Mouse (Mus musculus) hindbrain, embryonic 16.5 days (tissue): ENCODE results near the gene Aco2. TPM values are rescaled to one million over a fixed set of nuclear protein-coding genes. Genes with fewer than 3 reads are reported as not detected.

ENCODE experiments used
- ATAC-seq: fragments of 200-750 bp; cut with Nextera tagmentation; 2 replicates; pipeline ENCODE4 v1.8.0; 2017; ENCODE audit warnings: moderate TSS enrichment, moderate library complexity
- H3K27ac ChIP-seq: fragments of 300-500 bp; sonication (generic); 2 replicates; pipeline ENCODE4 v1.5.1; 2014; ENCODE audit warnings: low read depth, mild to moderate bottlenecking, control low read depth, low read length, moderate library complexity
- H3K27me3 ChIP-seq: fragments of 300-500 bp; sonication (generic); replicated peaks from 2 replicates; pipeline ENCODE4 v1.6.1; 2014; ENCODE audit warnings: low read length; ENCODE audit not compliant: control insufficient read depth, insufficient read depth
- H3K36me3 ChIP-seq: fragments of 300-500 bp; sonication (generic); 2 replicates; pipeline ENCODE4 v1.6.1; 2014; ENCODE audit warnings: mild to moderate bottlenecking, low read length, moderate library complexity, mixed read lengths; ENCODE audit not compliant: control insufficient read depth, insufficient read depth
- H3K4me1 ChIP-seq: fragments of 300-500 bp; sonication (generic); 2 replicates; pipeline ENCODE4 v1.6.1; 2014; ENCODE audit warnings: low read depth, low read length; ENCODE audit not compliant: control insufficient read depth, insufficient read depth
- H3K4me2 ChIP-seq: fragments of 300-500 bp; sonication (generic); 2 replicates; pipeline ENCODE4 v1.6.1; 2014; ENCODE audit warnings: mild to moderate bottlenecking, low read length, control low read depth, moderate library complexity
- H3K4me3 ChIP-seq: fragments of 300-500 bp; sonication (generic); 2 replicates; pipeline ENCODE4 v1.5.1; 2014; ENCODE audit warnings: mild to moderate bottlenecking, low read length, control low read depth, moderate library complexity
- H3K9ac ChIP-seq: fragments of 300-500 bp; sonication (generic); 2 replicates; pipeline ENCODE4 v1.6.1; 2014; ENCODE audit warnings: low read depth, mild to moderate bottlenecking, control low read depth, low read length, moderate library complexity
- H3K9me3 ChIP-seq: fragments of 300-500 bp; sonication (generic); 2 replicates; pipeline ENCODE4 v1.6.1; 2014; ENCODE audit warnings: mild to moderate bottlenecking, low read length, moderate library complexity; ENCODE audit not compliant: control insufficient read depth
- WGBS: fragments of 180-500 bp; shearing (Covaris S2); extraction: QIAGEN DNeasy Blood & Tissue Kit; methylation state at CpG from one replicate; pipeline ENCODE4 v1.1.7; 2014; 5-methylcytosine and 5-hydroxymethylcytosine counted together
- polyA plus RNA-seq: library from polyadenylated mRNA; unstranded; fragments of >200 nt; fragmentation: Nextera tagmentation; extraction: Ambion mirVana; gene quantifications from 2 replicates; pipeline ENCODE4 v1.2.1, GENCODE M21; 2015

Aco2 gene
- polyA plus RNA-seq, 1 experiment from 2014 or later: 346 TPM

DNA sequence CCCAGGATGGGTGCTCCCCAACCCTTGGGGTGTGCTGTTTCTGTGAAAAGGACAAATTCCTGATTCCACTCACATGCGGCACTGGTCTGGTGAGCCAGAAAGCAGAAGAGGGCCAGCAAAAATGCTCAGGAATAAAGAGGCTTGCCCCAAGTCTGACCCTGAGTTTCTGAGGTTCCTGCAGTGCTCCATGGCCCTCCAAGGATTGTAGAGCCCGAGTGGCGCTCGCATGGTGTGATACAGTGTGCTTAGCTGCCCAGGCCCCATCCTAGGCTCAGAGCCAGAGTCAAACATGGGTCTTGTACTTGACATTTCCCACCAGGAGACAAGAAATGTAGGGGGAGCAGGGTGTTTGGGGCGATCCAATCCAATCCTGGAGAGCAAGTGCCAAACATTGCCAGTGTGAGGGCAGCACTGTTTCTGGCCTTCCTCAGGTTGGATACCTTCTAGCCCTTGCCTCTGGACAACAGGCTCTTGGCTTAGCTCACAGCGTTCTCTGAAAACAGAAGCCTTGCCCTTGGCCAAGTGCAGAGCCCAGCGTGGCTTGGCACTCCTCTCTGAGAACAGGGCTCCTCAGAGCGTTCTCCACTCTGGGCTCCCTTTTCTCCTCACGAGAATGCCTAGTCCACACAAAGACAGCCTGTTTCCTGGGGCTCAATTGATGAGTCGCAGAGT lies 48.6 kb downstream of the Aco2 start:
- no peak overlapping the region for H3K4me3 ChIP-seq
- peaks cover 34% of the 10 kb centered on the region for H3K4me1 ChIP-seq
- 73% methylated on average over 10 of the region's 10 CpGs for WGBS
- H3K36me3 ChIP-seq: peaks cover 9% of the 10 kb centered on the region
- peak overlapping the region; percentile 67 for H3K27ac ChIP-seq
- H3K4me2 ChIP-seq: no peak overlapping the region
- H3K9me3 ChIP-seq: no peaks in the 10 kb centered on the region
- no peaks in the 10 kb centered on the region for H3K27me3 ChIP-seq
- ATAC-seq: peak; percentile 68
- no peak overlapping the region; the same call in 1 of the 2 replicates for H3K9ac ChIP-seq

DNA sequence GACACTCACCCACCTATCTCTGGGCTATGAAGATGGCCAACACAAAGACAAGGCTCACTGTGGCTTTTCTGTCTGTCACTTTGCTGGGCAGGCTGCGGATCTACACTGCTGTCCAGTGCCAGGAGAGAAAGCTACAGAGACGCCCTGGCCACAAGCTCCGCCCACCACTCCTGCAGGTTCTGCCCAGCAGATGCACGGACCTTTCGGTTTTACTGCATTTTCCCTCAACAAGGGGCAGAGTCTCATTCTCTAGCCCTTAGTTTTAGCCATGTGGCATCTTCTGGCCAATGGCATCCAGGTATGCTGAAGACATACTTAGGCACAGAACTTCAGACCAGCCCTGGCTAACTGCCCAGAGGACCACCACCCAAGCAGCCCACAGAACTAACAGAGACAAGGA lies 49.1 kb downstream of the Aco2 start:
- 59% methylated on average over 5 of the region's 5 CpGs for WGBS
- H3K4me1 ChIP-seq: peaks cover 34% of the 10 kb centered on the region
- H3K4me2 ChIP-seq: no peak overlapping the region
- no peak overlapping the region; the same call in 1 of the 2 replicates for H3K9ac ChIP-seq
- H3K36me3 ChIP-seq: 0 out of 2 replicates have a peak, but pooled peaks cover 4% of the 10 kb centered on the region
- no peak for ATAC-seq
- no peaks in the 10 kb centered on the region for H3K9me3 ChIP-seq
- H3K27ac ChIP-seq: peak overlapping the region; percentile 67
- H3K27me3 ChIP-seq: no peaks in the 10 kb centered on the region
- no peak overlapping the region for H3K4me3 ChIP-seq

DNA sequence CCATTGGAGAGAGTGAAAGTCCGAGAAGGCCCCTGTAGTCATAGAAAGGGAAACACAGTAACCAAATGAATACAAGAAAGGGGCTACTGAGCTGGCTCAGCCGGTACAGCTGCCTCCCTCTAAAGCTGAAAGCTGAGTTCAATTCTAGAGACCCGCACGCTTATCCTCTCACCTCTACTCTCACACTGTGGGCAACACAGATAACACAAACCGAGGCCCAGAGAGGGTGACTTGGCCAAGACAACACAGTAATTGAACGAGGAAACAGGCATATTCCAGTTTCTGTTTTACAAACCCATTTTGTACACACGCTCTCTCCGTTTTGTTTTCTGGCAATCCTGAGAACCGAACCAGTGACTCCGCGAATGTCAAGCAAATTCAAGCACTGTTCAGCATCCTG lies 52.8 kb downstream of the Aco2 start:
- Histone ChIP-seq H3K4me2 (peak overlapping the region; percentile 95), H3K27me3 (no peaks in the 10 kb centered on the region), H3K36me3 (no peaks in the 10 kb centered on the region), H3K9me3 (no peaks in the 10 kb centered on the region), H3K9ac (0 out of 2 replicates have a peak overlapping the region, but pooled peaks have one; percentile 81), H3K27ac (no peak overlapping the region), H3K4me3 (peak overlapping the region; percentile 82), H3K4me1 (peaks cover 35% of the 10 kb centered on the region)
- 83% methylated on average over 11 of the region's 11 CpGs for WGBS
- no peak for ATAC-seq

DNA sequence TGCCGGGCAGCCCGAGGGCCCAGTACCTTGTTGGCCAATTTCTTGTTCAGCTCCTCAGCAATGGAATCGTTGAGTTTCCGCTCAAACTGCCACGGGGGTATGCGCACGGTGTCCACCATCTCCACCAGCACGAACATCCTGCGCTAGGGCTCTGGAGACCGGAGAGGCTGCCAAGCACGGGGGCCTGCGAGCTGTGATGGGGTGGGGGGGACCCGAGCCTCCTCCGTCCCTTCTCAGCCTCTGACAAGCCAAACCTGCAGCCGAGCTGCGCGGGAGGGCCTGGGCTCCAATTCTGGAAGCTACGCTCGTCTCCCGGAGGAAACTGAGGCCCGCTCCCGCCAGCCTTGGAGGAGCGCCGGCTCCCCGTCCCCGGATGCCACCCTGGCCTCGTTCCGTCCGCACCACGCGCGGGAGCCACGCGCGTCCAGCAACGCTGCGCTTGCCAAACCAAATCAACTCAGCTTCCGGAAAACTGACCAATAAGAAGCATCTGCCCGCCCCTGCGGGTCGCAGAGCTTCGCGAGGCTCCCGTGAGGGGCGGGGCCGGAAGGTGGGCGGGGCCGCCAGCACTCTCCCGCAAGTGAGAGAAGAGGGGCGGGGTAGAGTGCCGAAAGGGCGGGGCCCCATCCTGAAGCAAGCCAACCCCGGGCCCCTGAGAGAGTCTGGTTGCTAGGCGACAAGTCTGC lies 53.8 kb downstream of the Aco2 start, which contains the start of gene Polr3h:
TSS of gene Polr3h (minus strand) at position 481 of the 686 bp plus-strand sequence.
- H3K36me3 ChIP-seq: no peaks in the 10 kb centered on the region
- peak within 1 kb of the TSS; percentile 82 for H3K4me3 ChIP-seq
- H3K27ac ChIP-seq: peak within 1 kb of the TSS; percentile 87
- H3K9ac ChIP-seq: peak within 1 kb of the TSS; percentile 81
- H3K4me1 ChIP-seq: peaks cover 31% of the 10 kb centered on the region
- WGBS: 1% methylated on average over 49 of the region's 54 CpGs
- H3K9me3 ChIP-seq: no peaks in the 10 kb centered on the region
- peak within 1 kb of the TSS; percentile 95 for H3K4me2 ChIP-seq
- no peaks in the 10 kb centered on the region for H3K27me3 ChIP-seq
- ATAC-seq: peak; percentile 95

DNA sequence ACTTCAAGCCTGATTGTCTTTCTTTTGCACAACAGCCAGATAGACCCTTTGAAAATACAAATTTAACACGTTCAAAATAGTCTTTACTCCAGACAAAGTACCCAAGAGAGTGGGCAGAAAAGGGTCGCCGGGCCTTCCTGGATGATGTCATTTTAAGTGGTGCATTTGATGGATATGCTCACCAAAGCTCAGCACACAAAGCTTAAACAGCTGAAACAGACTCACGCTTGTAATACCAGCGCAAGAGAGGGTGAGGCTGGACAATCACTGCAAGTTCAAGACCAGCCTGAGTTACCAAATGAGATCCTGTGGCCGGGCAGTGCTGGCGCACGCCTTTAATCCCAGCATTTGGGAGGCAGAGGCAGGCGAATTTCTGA lies 54.3 kb downstream of the Aco2 start:
- H3K27ac ChIP-seq: peak overlapping the region; percentile 87
- WGBS: 26% methylated on average over 9 of the region's 9 CpGs
- no peaks in the 10 kb centered on the region for H3K36me3 ChIP-seq
- peak overlapping the region; percentile 82 for H3K4me3 ChIP-seq
- no peaks in the 10 kb centered on the region for H3K27me3 ChIP-seq
- H3K9me3 ChIP-seq: no peaks in the 10 kb centered on the region
- H3K4me1 ChIP-seq: peaks cover 25% of the 10 kb centered on the region
- no peak; the same call in 1 of the 2 replicates for ATAC-seq
- H3K4me2 ChIP-seq: peak overlapping the region; percentile 95
- no peak overlapping the region for H3K9ac ChIP-seq

- no peak overlapping the region for H3K9ac ChIP-seq
- peak overlapping the region; percentile 7 for H3K27ac ChIP-seq
- no peaks in the 10 kb centered on the region for H3K36me3 ChIP-seq
- no peak for ATAC-seq
- no peaks in the 10 kb centered on the region for H3K9me3 ChIP-seq
- H3K4me2 ChIP-seq: no peak overlapping the region
- H3K4me1 ChIP-seq: peaks cover 21% of the 10 kb centered on the region
- no peaks in the 10 kb centered on the region for H3K27me3 ChIP-seq
- WGBS: 36% methylated on average over 4 of the region's 4 CpGs
- H3K4me3 ChIP-seq: no peak overlapping the region
These were observed 55.6 kb downstream of the Aco2 start for GRCm38 (mm10) chr15:81927741-81928140.

DNA sequence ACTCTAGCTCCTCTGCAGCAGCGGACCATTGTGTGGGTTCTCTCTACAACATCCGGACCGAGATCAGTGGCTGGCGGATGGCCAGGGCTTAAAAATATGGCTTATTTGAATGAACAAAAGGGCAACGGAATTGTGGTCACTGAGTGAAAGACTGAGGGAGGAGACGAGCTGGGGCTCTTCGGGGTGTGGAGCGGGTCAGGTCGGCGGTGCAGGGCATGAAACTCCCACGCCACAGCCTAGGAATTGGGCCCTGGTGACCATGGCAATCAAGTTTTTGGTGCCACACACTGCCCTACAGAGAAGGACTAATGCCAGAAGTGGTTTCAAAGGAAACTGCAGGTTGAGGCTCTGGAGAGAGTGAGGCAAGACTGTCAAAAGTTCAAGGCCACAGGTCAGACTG lies 56.2 kb downstream of the Aco2 start:
- H3K9ac ChIP-seq: no peak overlapping the region; the same call in 1 of the 2 replicates
- no peaks in the 10 kb centered on the region for H3K36me3 ChIP-seq
- no peak overlapping the region for H3K4me3 ChIP-seq
- ATAC-seq: no peak
- H3K27me3 ChIP-seq: no peaks in the 10 kb centered on the region
- WGBS: 45% methylated on average over 11 of the region's 11 CpGs
- peak overlapping the region; percentile 7 for H3K27ac ChIP-seq
- no peaks in the 10 kb centered on the region for H3K9me3 ChIP-seq
- peaks cover 22% of the 10 kb centered on the region for H3K4me1 ChIP-seq
- H3K4me2 ChIP-seq: no peak overlapping the region

DNA sequence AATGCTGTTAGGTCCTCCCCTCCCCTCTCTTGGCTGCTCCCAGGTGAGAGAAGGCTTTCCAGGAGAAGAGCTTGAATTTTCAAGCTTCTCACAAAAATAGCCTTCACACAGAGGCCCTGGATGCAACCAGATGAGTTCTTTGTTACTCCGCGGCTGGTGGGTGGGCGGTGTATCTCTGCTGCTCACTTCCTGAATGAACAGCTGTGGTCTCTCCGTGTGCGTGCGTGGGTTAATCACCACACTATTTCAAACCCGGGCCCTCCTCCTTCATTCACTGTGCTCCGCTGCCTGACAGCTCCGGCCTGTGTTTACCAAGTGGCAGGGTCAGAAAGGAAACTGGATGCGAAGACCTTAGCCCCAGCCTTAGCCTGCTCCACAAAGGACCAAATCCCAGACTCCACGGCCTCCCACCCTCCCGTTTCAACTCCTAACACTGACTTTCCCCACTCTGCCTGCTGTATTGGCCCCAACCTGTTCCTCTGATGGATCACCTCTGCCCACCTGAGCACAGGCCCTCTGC lies 60.9 kb downstream of the Aco2 start:
- ATAC-seq: no peak
- H3K4me2 ChIP-seq: no peak overlapping the region; the same call in 1 of the 2 replicates
- no peaks in the 10 kb centered on the region for H3K36me3 ChIP-seq
- no peak overlapping the region for H3K4me3 ChIP-seq
- H3K27me3 ChIP-seq: no peaks in the 10 kb centered on the region
- H3K27ac ChIP-seq: no peak overlapping the region
- H3K9ac ChIP-seq: no peak overlapping the region
- 31% methylated on average over 12 of the region's 12 CpGs for WGBS
- H3K4me1 ChIP-seq: peaks cover 17% of the 10 kb centered on the region
- H3K9me3 ChIP-seq: no peaks in the 10 kb centered on the region

GRCm38 (mm10) chr15:81933986-81934385 lies 61.9 kb downstream of the Aco2 start:
- Histone ChIP-seq H3K4me1 (peaks cover 26% of the 10 kb centered on the region), H3K27ac (no peak overlapping the region), H3K27me3 (no peaks in the 10 kb centered on the region), H3K4me2 (no peak overlapping the region), H3K36me3 (no peaks in the 10 kb centered on the region), H3K9me3 (no peaks in the 10 kb centered on the region), H3K9ac (no peak overlapping the region; the same call in 1 of the 2 replicates), H3K4me3 (no peak overlapping the region)
- no peak for ATAC-seq
- 83% methylated on average over 1 of the region's 1 CpGs for WGBS
